Mouse (Mus musculus): Measurements from ENCODE around the gene Saa4. TPM values are rescaled to one million over a fixed set of nuclear protein-coding genes. Genes with fewer than 3 reads are reported as not detected.

Gene Saa4
- polyA plus RNA-seq, 1 experiment = not detected

- 48% methylated on average over 2 of the region's 2 CpGs for WGBS
- Histone ChIP-seq H3K36me3 (ENCODE audit: control insufficient read depth, insufficient read depth, low read length) (no peaks in the 10 kb centered on the region), H3K4me3 (ENCODE audit: extremely low read depth, insufficient read depth, insufficient read length) (no peak overlapping the region), H3K4me1 (ENCODE audit: control insufficient read depth, insufficient read depth, insufficient read length) (no peaks in the 10 kb centered on the region), H3K27me3 (ENCODE audit: control insufficient read depth, insufficient read depth, low read length) (no peaks in the 10 kb centered on the region), H3K27ac (ENCODE audit: insufficient read depth, low read length) (no peak overlapping the region)
- peak in 1 of 2 experiments; percentile 49 for DNase-seq (ENCODE audit: low read depth in 1 of 2, low spot score in 2 of 2)
- TF ChIP-seq CTCF (IDR thresholded peaks at IDR 0.05; ENCODE audit: extremely low read depth, insufficient read depth, insufficient read length, insufficient replicate concordance) = no peak
- TF ChIP-seq POLR2A (IDR thresholded peaks at IDR 0.05; ENCODE audit: low read depth, low read length) = no peak
These were observed 2.6 kb upstream of the Saa4 start for GRCm38 (mm10) chr7:46734983-46735382.

- Histone ChIP-seq H3K36me3 (ENCODE audit: control insufficient read depth, insufficient read depth, low read length) (no peaks in the 10 kb centered on the region), H3K4me3 (ENCODE audit: extremely low read depth, insufficient read depth, insufficient read length) (no peak overlapping the region), H3K27me3 (ENCODE audit: control insufficient read depth, insufficient read depth, low read length) (no peaks in the 10 kb centered on the region; the same call in 1 of the 2 replicates), H3K4me1 (ENCODE audit: control insufficient read depth, insufficient read depth, insufficient read length) (peaks cover 5% of the 10 kb centered on the region; the same call in 1 of the 2 replicates), H3K27ac (ENCODE audit: insufficient read depth, low read length) (no peak overlapping the region)
- DNase-seq (ENCODE audit: low read depth in 1 of 2, low spot score in 2 of 2) = no peak
- no peak for TF ChIP-seq CTCF (IDR thresholded peaks at IDR 0.05; ENCODE audit: extremely low read depth, insufficient read depth, insufficient read length, insufficient replicate concordance)
- no peak for TF ChIP-seq POLR2A (IDR thresholded peaks at IDR 0.05; ENCODE audit: low read depth, low read length)
- WGBS = 87% methylated on average over 1 of the region's 1 CpGs
These were observed 4.8 kb downstream of the Saa4 start for GRCm38 (mm10) chr7:46727584-46727983.

- Histone ChIP-seq H3K27ac (ENCODE audit: insufficient read depth, low read length) (no peak overlapping the region), H3K4me3 (ENCODE audit: extremely low read depth, insufficient read depth, insufficient read length) (no peak overlapping the region), H3K4me1 (ENCODE audit: control insufficient read depth, insufficient read depth, insufficient read length) (peaks cover 5% of the 10 kb centered on the region; the same call in 1 of the 2 replicates), H3K36me3 (ENCODE audit: control insufficient read depth, insufficient read depth, low read length) (no peaks in the 10 kb centered on the region), H3K27me3 (ENCODE audit: control insufficient read depth, insufficient read depth, low read length) (no peaks in the 10 kb centered on the region; the same call in 1 of the 2 replicates)
- WGBS = 54% methylated on average over 5 of the region's 5 CpGs
- no peak for DNase-seq (ENCODE audit: low read depth in 1 of 2, low spot score in 2 of 2)
- TF ChIP-seq CTCF (IDR thresholded peaks at IDR 0.05; ENCODE audit: extremely low read depth, insufficient read depth, insufficient read length, insufficient replicate concordance) = no peak
- TF ChIP-seq POLR2A (IDR thresholded peaks at IDR 0.05; ENCODE audit: low read depth, low read length) = no peak
These were observed 8.0 kb downstream of the Saa4 start for GRCm38 (mm10) chr7:46724396-46724795.

- H3K4me1 ChIP-seq (ENCODE audit: control insufficient read depth, insufficient read depth, insufficient read length) = peaks cover 5% of the 10 kb centered on the region; the same call in 1 of the 2 replicates
- no peaks in the 10 kb centered on the region; the same call in 1 of the 2 replicates for H3K27me3 ChIP-seq (ENCODE audit: control insufficient read depth, insufficient read depth, low read length)
- H3K36me3 ChIP-seq (ENCODE audit: control insufficient read depth, insufficient read depth, low read length) = no peaks in the 10 kb centered on the region
- DNase-seq (ENCODE audit: low read depth in 1 of 2, low spot score in 2 of 2) = no peak
- no peak overlapping the region for H3K4me3 ChIP-seq (ENCODE audit: extremely low read depth, insufficient read depth, insufficient read length)
- TF ChIP-seq POLR2A (IDR thresholded peaks at IDR 0.05; ENCODE audit: low read depth, low read length) (no peak), CTCF (IDR thresholded peaks at IDR 0.05; ENCODE audit: extremely low read depth, insufficient read depth, insufficient read length, insufficient replicate concordance) (no peak)
- no peak overlapping the region for H3K27ac ChIP-seq (ENCODE audit: insufficient read depth, low read length)
- WGBS = 78% methylated on average over 3 of the region's 3 CpGs
These were observed 8.6 kb downstream of the Saa4 start for GRCm38 (mm10) chr7:46723849-46724248.

- no peak for DNase-seq (ENCODE audit: low read depth in 1 of 2, low spot score in 2 of 2)
- WGBS = 93% methylated on average over 6 of the region's 6 CpGs
- Histone ChIP-seq H3K27ac (ENCODE audit: insufficient read depth, low read length) (no peak overlapping the region), H3K36me3 (ENCODE audit: control insufficient read depth, insufficient read depth, low read length) (no peaks in the 10 kb centered on the region), H3K27me3 (ENCODE audit: control insufficient read depth, insufficient read depth, low read length) (no peaks in the 10 kb centered on the region; the same call in 1 of the 2 replicates), H3K4me1 (ENCODE audit: control insufficient read depth, insufficient read depth, insufficient read length) (peaks cover 5% of the 10 kb centered on the region; the same call in 1 of the 2 replicates), H3K4me3 (ENCODE audit: extremely low read depth, insufficient read depth, insufficient read length) (no peak overlapping the region)
- TF ChIP-seq POLR2A (IDR thresholded peaks at IDR 0.05; ENCODE audit: low read depth, low read length) (no peak), CTCF (IDR thresholded peaks at IDR 0.05; ENCODE audit: extremely low read depth, insufficient read depth, insufficient read length, insufficient replicate concordance) (no peak)
These were observed 9.0 kb downstream of the Saa4 start for GRCm38 (mm10) chr7:46723354-46723753.

- no peak overlapping the region for H3K27ac ChIP-seq (ENCODE audit: insufficient read depth, low read length)
- 71% methylated on average over 9 of the region's 9 CpGs for WGBS
- DNase-seq (ENCODE audit: low read depth in 1 of 2, low spot score in 2 of 2) = no peak
- H3K4me3 ChIP-seq (ENCODE audit: extremely low read depth, insufficient read depth, insufficient read length) = no peak overlapping the region
- H3K36me3 ChIP-seq (ENCODE audit: control insufficient read depth, insufficient read depth, low read length) = no peaks in the 10 kb centered on the region
- no peaks in the 10 kb centered on the region; the same call in 1 of the 2 replicates for H3K27me3 ChIP-seq (ENCODE audit: control insufficient read depth, insufficient read depth, low read length)
- H3K4me1 ChIP-seq (ENCODE audit: control insufficient read depth, insufficient read depth, insufficient read length) = peaks cover 5% of the 10 kb centered on the region; the same call in 1 of the 2 replicates
- no peak for TF ChIP-seq POLR2A (IDR thresholded peaks at IDR 0.05; ENCODE audit: low read depth, low read length)
- no peak for TF ChIP-seq CTCF (IDR thresholded peaks at IDR 0.05; ENCODE audit: extremely low read depth, insufficient read depth, insufficient read length, insufficient replicate concordance)
These were observed 11.9 kb downstream of the Saa4 start for GRCm38 (mm10) chr7:46720460-46720859.

GRCm38 (mm10) chr7:46719526-46719925 is 12.9 kb downstream of the Saa4 start:
- WGBS = 76% methylated on average over 7 of the region's 7 CpGs
- H3K4me1 ChIP-seq (ENCODE audit: control insufficient read depth, insufficient read depth, insufficient read length) = peaks cover 5% of the 10 kb centered on the region; the same call in 1 of the 2 replicates
- TF ChIP-seq POLR2A (IDR thresholded peaks at IDR 0.05; ENCODE audit: low read depth, low read length) = no peak
- TF ChIP-seq CTCF (IDR thresholded peaks at IDR 0.05; ENCODE audit: extremely low read depth, insufficient read depth, insufficient read length, insufficient replicate concordance) = no peak
- no peaks in the 10 kb centered on the region; the same call in 1 of the 2 replicates for H3K27me3 ChIP-seq (ENCODE audit: control insufficient read depth, insufficient read depth, low read length)
- DNase-seq (ENCODE audit: low read depth in 1 of 2, low spot score in 2 of 2) = no peak
- no peak overlapping the region for H3K4me3 ChIP-seq (ENCODE audit: extremely low read depth, insufficient read depth, insufficient read length)
- H3K27ac ChIP-seq (ENCODE audit: insufficient read depth, low read length) = no peak overlapping the region
- no peaks in the 10 kb centered on the region for H3K36me3 ChIP-seq (ENCODE audit: control insufficient read depth, insufficient read depth, low read length)

All from spleen, adult 2 months (tissue).